Mouse (Mus musculus): ENCODE results near the gene Fam20c.

Gene Fam20c

GRCm38 (mm10) chr5:138756311-138757085, 2.2 kb downstream of the Fam20c start:
- no peak for DNase-seq (ENCODE audit: low spot score)

- no peak for DNase-seq (ENCODE audit: low spot score)
Observed at GRCm38 (mm10) chr5:138757135-138757534, 2.8 kb downstream of the Fam20c start.

GRCm38 (mm10) chr5:138757616-138758015, 3.3 kb downstream of the Fam20c start:
- DNase-seq (ENCODE audit: low spot score): no peak

GRCm38 (mm10) chr5:138758533-138758932, 4.2 kb downstream of the Fam20c start:
- no peak for DNase-seq (ENCODE audit: low spot score)

- DNase-seq (ENCODE audit: low spot score): no peak
Observed at GRCm38 (mm10) chr5:138761836-138762334, 7.6 kb downstream of the Fam20c start.

GRCm38 (mm10) chr5:138762361-138762760, 8.0 kb downstream of the Fam20c start:
- no peak for DNase-seq (ENCODE audit: low spot score)

- DNase-seq (ENCODE audit: low spot score): no peak
Observed at GRCm38 (mm10) chr5:138764601-138765000, 10.3 kb downstream of the Fam20c start.

- DNase-seq (ENCODE audit: low spot score): no peak
Observed at GRCm38 (mm10) chr5:138767650-138768049, 13.3 kb downstream of the Fam20c start.

- no peak for DNase-seq (ENCODE audit: low spot score)
Observed at GRCm38 (mm10) chr5:138768704-138769103, 14.4 kb downstream of the Fam20c start.

GRCm38 (mm10) chr5:138769126-138769525, 14.8 kb downstream of the Fam20c start:
- no peak for DNase-seq (ENCODE audit: low spot score)

GRCm38 (mm10) chr5:138775096-138775495, 20.8 kb downstream of the Fam20c start:
- no peak for DNase-seq (ENCODE audit: low spot score)

- DNase-seq (ENCODE audit: low spot score): no peak
Observed at GRCm38 (mm10) chr5:138776346-138776745, 22.0 kb downstream of the Fam20c start.

GRCm38 (mm10) chr5:138778731-138779463, 24.6 kb downstream of the Fam20c start:
- DNase-seq (ENCODE audit: low spot score): no peak

GRCm38 (mm10) chr5:138779655-138780054, 25.3 kb downstream of the Fam20c start:
- no peak for DNase-seq (ENCODE audit: low spot score)

- DNase-seq (ENCODE audit: low spot score): no peak
Observed at GRCm38 (mm10) chr5:138782697-138783096, 28.4 kb downstream of the Fam20c start.

GRCm38 (mm10) chr5:138783181-138783580, 28.9 kb downstream of the Fam20c start:
- DNase-seq (ENCODE audit: low spot score): no peak

- no peak for DNase-seq (ENCODE audit: low spot score)
Observed at GRCm38 (mm10) chr5:138785986-138786515, 31.7 kb downstream of the Fam20c start.

GRCm38 (mm10) chr5:138787648-138788047, 33.3 kb downstream of the Fam20c start:
- DNase-seq (ENCODE audit: low spot score): no peak

GRCm38 (mm10) chr5:138788481-138789211, 34.3 kb downstream of the Fam20c start:
- DNase-seq (ENCODE audit: low spot score): no peak

GRCm38 (mm10) chr5:138790954-138791480, 36.7 kb downstream of the Fam20c start:
- no peak for DNase-seq (ENCODE audit: low spot score)

- DNase-seq (ENCODE audit: low spot score): no peak
Observed at GRCm38 (mm10) chr5:138801588-138802116, 47.3 kb downstream of the Fam20c start.

GRCm38 (mm10) chr5:138804286-138804685, 50.0 kb downstream of the Fam20c start:
- no peak for DNase-seq (ENCODE audit: low spot score)

Measured in c-Kit-positive CD71-positive TER-119-positive erythroid progenitor cells, embryonic 14.5 days (primary cell).